Mouse (Mus musculus) spleen, adult 10 weeks (tissue): Measurements from ENCODE around the gene Gpr68. TPM values are rescaled to one million over a fixed set of nuclear protein-coding genes. Genes with fewer than 3 reads are reported as not detected.

Experiments
- polyA plus RNA-seq: library from polyadenylated mRNA; stranded (reverse); fragments of 350-450 nt; fragmentation: Illumina TruSeq; extraction: RNeasy Lipid Tissue Mini Kit (QIAGEN cat#74804); gene quantifications from one replicate; pipeline ENCODE4 v1.2.3, GENCODE M21; 2015; ENCODE audit warnings: low replicate concordance; ENCODE audit not compliant: insufficient read depth

Gene Gpr68
- polyA plus RNA-seq, result 7.0 TPM

GRCm38 (mm10) chr12:100907598-100908297 is at the start of gene Gpr68:
Gene Gpr68, minus strand, starts transcription at chr12:100908198.

Other genes starting within 250 kb of the Gpr68 start
- gene Rps6ka5, start 181.2 kb downstream of the Gpr68 start, polyA plus RNA-seq, result 19.2 TPM
- gene Dglucy, start 129.1 kb downstream of the Gpr68 start, polyA plus RNA-seq, result 15.1 TPM
- 112 TPM for gene Ccdc88c, start 120.9 kb upstream of the Gpr68 start, polyA plus RNA-seq
- 122 TPM for gene Ppp4r3a, start 175.5 kb upstream of the Gpr68 start, polyA plus RNA-seq